In the genomic region with DNA sequence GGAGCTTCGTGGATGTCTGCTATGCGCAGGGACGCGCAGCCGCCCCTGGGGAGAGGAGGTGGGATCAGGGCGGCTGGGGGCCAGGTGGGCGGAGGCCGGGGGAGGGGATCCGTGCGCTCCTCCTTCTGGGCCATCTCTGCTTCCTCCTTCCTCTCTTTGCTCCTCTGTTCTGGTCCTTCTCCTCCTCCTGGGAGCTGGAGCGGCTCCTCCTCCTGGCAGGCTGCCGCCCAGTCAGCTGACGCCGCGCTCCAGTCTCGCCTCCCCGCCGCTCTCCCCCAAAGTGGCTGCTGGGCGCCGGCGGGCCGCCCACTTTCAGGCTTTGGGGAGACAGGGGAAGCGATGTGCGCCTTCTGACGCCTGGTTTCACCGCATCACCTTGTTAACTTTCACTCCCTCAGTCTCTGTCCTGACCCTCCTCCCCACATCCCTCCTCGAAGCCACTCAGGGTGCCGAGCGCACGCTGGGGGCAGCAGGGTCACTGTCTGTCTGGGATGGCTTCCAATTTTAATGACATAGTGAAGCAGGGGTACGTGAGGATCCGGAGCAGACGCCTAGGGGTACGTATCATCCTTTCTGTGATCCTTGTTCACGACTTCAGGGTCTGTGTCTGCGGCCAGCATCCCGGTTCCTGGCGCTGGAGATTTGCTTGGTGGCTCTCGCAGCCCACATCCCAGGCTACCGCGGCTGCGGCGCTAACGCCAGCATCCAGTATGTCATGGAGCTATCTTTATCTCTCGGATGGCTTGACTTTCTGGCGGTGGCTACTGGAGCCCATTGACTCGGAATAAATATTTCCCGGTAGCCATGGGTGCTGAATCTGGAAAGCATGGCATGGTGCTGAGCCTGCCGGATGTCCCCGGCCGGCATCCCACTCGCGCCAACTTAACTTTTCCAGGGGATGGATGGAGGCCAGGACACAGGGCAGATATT, we compare ENCODE assay signal across 7 mouse cellular contexts. TPM values are rescaled to one million over a fixed set of nuclear protein-coding genes. Genes with fewer than 3 reads are reported as not detected.
A peak's percentile ranks its signal among the peaks of the same experiment; 100 is the strongest.
DNase-seq lines count a peak whose midpoint lies in the region; ATAC-seq and TF ChIP-seq lines count a peak whose summit lies in the region.

A gene (plus strand): TSS at position 176 of the 930 bp plus-strand sequence.

- intact Hi-C loops in heart, postnatal 25 days (cut with DNase I): no loop called here

- H3K4me1 ChIP-seq in forebrain, postnatal 0 days (ENCODE audit: insufficient read depth): no peaks in the 10 kb centered on the region
- no peaks in the 10 kb centered on the region for H3K4me1 ChIP-seq in liver, embryonic 16.5 days (ENCODE audit: control insufficient read depth, low read depth, low read length)
- H3K4me1 ChIP-seq in thymus, adult 2 months (replicated peaks; ENCODE audit: control insufficient read depth, insufficient read depth, low read length): no peaks in the 10 kb centered on the region; the same call in 1 of the 2 replicates

- H3K36me3 ChIP-seq in forebrain, postnatal 0 days (ENCODE audit: insufficient read depth): no peaks in the 10 kb centered on the region
- no peaks in the 10 kb centered on the region for H3K36me3 ChIP-seq in liver, embryonic 16.5 days (ENCODE audit: control insufficient read depth, insufficient read depth)
- H3K36me3 ChIP-seq in thymus, adult 2 months (ENCODE audit: control insufficient read depth, insufficient read depth, low read length): no peaks in the 10 kb centered on the region

- DNase-seq in cerebellum, adult 9-10 months: peak; percentile 87
- peak; percentile 93 for DNase-seq in forebrain, postnatal 0 days
- DNase-seq in heart, postnatal 25 days (ENCODE audit: low spot score): peak; percentile 72
- DNase-seq in layer of hippocampus, adult 8-10 months (ENCODE audit: low spot score in 2 of 2): peak; percentile 86
- DNase-seq in ovary, postnatal 10 days (ENCODE audit: low spot score): peak; percentile 33
- no peak for DNase-seq in thymus, adult 2 months

- H3K27ac ChIP-seq in forebrain, postnatal 0 days (ENCODE audit: low read depth, low read length): peak within 1 kb of the TSS; percentile 76
- no peak within 1 kb of the TSS for H3K27ac ChIP-seq in liver, embryonic 16.5 days (ENCODE audit: low read length)
- H3K27ac ChIP-seq in thymus, adult 2 months (ENCODE audit: control insufficient read depth, insufficient read depth, low read length): no peak within 1 kb of the TSS

- H3K9me3 ChIP-seq in forebrain, postnatal 0 days (ENCODE audit: low read length): no peaks in the 10 kb centered on the region
- H3K9me3 ChIP-seq in liver, embryonic 16.5 days (replicated peaks; ENCODE audit: control insufficient read depth, low read length): no peaks in the 10 kb centered on the region

- no peak for TF ChIP-seq POLR2A in thymus, adult 2 months (IDR thresholded peaks at IDR 0.05; ENCODE audit: control insufficient read depth, extremely low read depth, insufficient read depth, low read length, poor library complexity)

- peak within 1 kb of the TSS; percentile 74 for H3K4me2 ChIP-seq in forebrain, postnatal 0 days (ENCODE audit: low read depth)
- H3K4me2 ChIP-seq in liver, embryonic 16.5 days (ENCODE audit: low read depth, low read length): peak within 1 kb of the TSS; percentile 16; the same call in 1 of the 2 replicates

- no peaks in the 10 kb centered on the region for H3K27me3 ChIP-seq in forebrain, postnatal 0 days (ENCODE audit: insufficient read depth, low read length)
- H3K27me3 ChIP-seq in liver, embryonic 16.5 days (ENCODE audit: control insufficient read depth, insufficient read depth, low read depth, low read length): peaks cover 20% of the 10 kb centered on the region
- no peaks in the 10 kb centered on the region; the same call in 1 of the 2 replicates for H3K27me3 ChIP-seq in thymus, adult 2 months (ENCODE audit: control insufficient read depth, insufficient read depth, low read length)

- peak; percentile 20; the same call in 1 of the 2 replicates for TF ChIP-seq CTCF in forebrain, postnatal 0 days (IDR thresholded peaks at IDR 0.05; ENCODE audit: low read depth)
- no peak for TF ChIP-seq CTCF in thymus, adult 2 months (IDR thresholded peaks at IDR 0.05; ENCODE audit: borderline replicate concordance, control insufficient read depth, extremely low read depth, insufficient read depth, low read length, poor library complexity)

- peak within 1 kb of the TSS; percentile 73 for H3K9ac ChIP-seq in forebrain, postnatal 0 days
- no peak within 1 kb of the TSS for H3K9ac ChIP-seq in liver, embryonic 16.5 days (ENCODE audit: low read depth, low read length)

- peak within 1 kb of the TSS; percentile 47 for H3K4me3 ChIP-seq in forebrain, postnatal 0 days (ENCODE audit: low read depth, low read length)
- H3K4me3 ChIP-seq in liver, embryonic 16.5 days (ENCODE audit: low read depth, low read length): 0 out of 2 replicates have a peak within 1 kb of the TSS, but pooled peaks have one; percentile 4
- no peak within 1 kb of the TSS for H3K4me3 ChIP-seq in thymus, adult 2 months (ENCODE audit: control insufficient read depth, insufficient read depth, low read length)

- WGBS in forebrain, postnatal 0 days: 2% methylated on average over 51 of the region's 53 CpGs
- 3% methylated on average over 52 of the region's 53 CpGs for WGBS in liver, embryonic 16.5 days (ENCODE audit: insufficient replicate concordance)
- 10% methylated on average over 50 of the region's 53 CpGs for WGBS in thymus, adult 2 months

- ATAC-seq in forebrain, postnatal 0 days: peak; percentile 92
- no peak for ATAC-seq in liver, embryonic 16.5 days (ENCODE audit: low read depth)

RNA-seq across cellular contexts. Expression of the gene that starts here (rescaled TPM):
- 50.2 and 93.9 TPM in 2 replicates for total RNA-seq in forebrain, postnatal 0 days (2014; rRNA removed)
- 79.9 and 128 TPM in 2 replicates for polyA plus RNA-seq in forebrain, postnatal 0 days (2015; fragmentation: Nextera tagmentation; extraction: Ambion mirVana)
- total RNA-seq in heart, postnatal 25 days (2021): under 1 TPM; 0.42 to 0.55 TPM
- total RNA-seq in layer of hippocampus, adult 8-10 months (2022): 10 to 100 TPM; 17.5 to 20.3 (median 17.8) TPM
- 0.33 and 0.58 TPM in 2 replicates for polyA plus RNA-seq in liver, embryonic 16.5 days (2015; fragmentation: Nextera tagmentation; extraction: Ambion mirVana)
- polyA plus RNA-seq in thymus, adult 2 months (2012; rRNA removed): 0.18 and 0.63 TPM in 2 replicates

Comparison
In these comparisons a context has a peak if more than half of its experiments do, and no peak if none do; other contexts are left out.
1. RNA of the gene that starts here (total RNA-seq): 50.2 to 93.9 TPM in forebrain, postnatal 0 days and 17.5 to 20.3 TPM in layer of hippocampus, adult 8-10 months; 0.42 to 0.55 TPM in heart, postnatal 25 days; every median in the first group is over 10 times any median in the second.
2. RNA of the gene that starts here (polyA plus RNA-seq): 79.9 to 128 TPM in forebrain, postnatal 0 days; 0.18 to 0.63 TPM in thymus, adult 2 months and 0.33 to 0.58 TPM in liver, embryonic 16.5 days; every median in the first group is over 10 times any median in the second.
3. Peak in DNase-seq in heart, postnatal 25 days; RNA of the gene not detected or under 1 TPM.